Mouse (Mus musculus) forebrain, postnatal 0 days (tissue): ENCODE data around the gene Igf2. TPM values are rescaled to one million over a fixed set of nuclear protein-coding genes. Genes with fewer than 3 reads are reported as not detected.

Experiments used
- ATAC-seq: fragments of 200-750 bp; cut with Nextera tagmentation; 2 replicates; pipeline ENCODE4 v1.8.0; 2017; ENCODE audit warnings: mild to moderate bottlenecking, moderate library complexity
- DNase-seq: peaks from one replicate; pipeline ENCODE4 v3.0.0-alpha.2; 2015
- H3K27ac ChIP-seq: fragments of 300-500 bp; sonication (generic); 2 replicates; pipeline ENCODE4 v1.5.1; 2014; ENCODE audit warnings: low read depth, mild to moderate bottlenecking, antibody characterized with exemption, low read length, moderate library complexity, mixed read lengths
- H3K27me3 ChIP-seq: fragments of 300-500 bp; sonication (generic); 2 replicates; pipeline ENCODE4 v1.6.1; 2014; ENCODE audit warnings: mild to moderate bottlenecking, low read length, mixed read lengths; ENCODE audit not compliant: insufficient read depth
- H3K36me3 ChIP-seq: fragments of 300-500 bp; sonication (generic); 2 replicates; pipeline ENCODE4 v1.6.1; 2014; ENCODE audit warnings: mild to moderate bottlenecking, moderate library complexity; ENCODE audit not compliant: insufficient read depth
- H3K4me1 ChIP-seq: fragments of 300-500 bp; sonication (generic); 2 replicates; pipeline ENCODE4 v1.6.1; 2014; ENCODE audit warnings: antibody characterized with exemption; ENCODE audit not compliant: insufficient read depth
- H3K4me2 ChIP-seq: fragments of 300-500 bp; sonication (generic); 2 replicates; pipeline ENCODE4 v1.6.1; 2014; ENCODE audit warnings: low read depth, mild to moderate bottlenecking, moderate library complexity
- H3K4me3 ChIP-seq: fragments of 300-500 bp; sonication (generic); 2 replicates; pipeline ENCODE4 v1.5.1; 2014; ENCODE audit warnings: low read depth, low read length, mixed read lengths
- H3K9ac ChIP-seq: fragments of 300-500 bp; sonication (generic); 2 replicates; pipeline ENCODE4 v1.6.1; 2014; ENCODE audit warnings: mild to moderate bottlenecking
- H3K9me3 ChIP-seq: fragments of 300-500 bp; sonication (generic); 2 replicates; pipeline ENCODE4 v1.6.1; 2016; ENCODE audit warnings: low read length
- CTCF ChIP-seq: sonication (generic); IDR thresholded peaks from 2 replicates; pipeline ENCODE4 v1.5.1; 2016; ENCODE audit warnings: antibody characterized with exemption, control low read depth, low read depth
- WGBS: fragments of 180-500 bp; shearing (Covaris S2); extraction: QIAGEN DNeasy Blood & Tissue Kit; methylation state at CpG from one replicate; pipeline ENCODE4 v1.1.7; 2014; 5-methylcytosine and 5-hydroxymethylcytosine counted together
- polyA plus RNA-seq: library from polyadenylated mRNA; unstranded; fragments of >200 nt; fragmentation: Nextera tagmentation; extraction: Ambion mirVana; gene quantifications from 2 replicates; pipeline ENCODE4 v1.2.1, GENCODE M21; 2015
- total RNA-seq: library from RNA; depleted of rRNA; stranded (reverse); fragments of >200 nt; gene quantifications from 2 replicates; pipeline ENCODE4 v1.2.3, GENCODE M21; 2014

Igf2 gene
- total and polyA plus RNA-seq, 2 experiments from 2014 or later = 152 to 288 TPM

DNA sequence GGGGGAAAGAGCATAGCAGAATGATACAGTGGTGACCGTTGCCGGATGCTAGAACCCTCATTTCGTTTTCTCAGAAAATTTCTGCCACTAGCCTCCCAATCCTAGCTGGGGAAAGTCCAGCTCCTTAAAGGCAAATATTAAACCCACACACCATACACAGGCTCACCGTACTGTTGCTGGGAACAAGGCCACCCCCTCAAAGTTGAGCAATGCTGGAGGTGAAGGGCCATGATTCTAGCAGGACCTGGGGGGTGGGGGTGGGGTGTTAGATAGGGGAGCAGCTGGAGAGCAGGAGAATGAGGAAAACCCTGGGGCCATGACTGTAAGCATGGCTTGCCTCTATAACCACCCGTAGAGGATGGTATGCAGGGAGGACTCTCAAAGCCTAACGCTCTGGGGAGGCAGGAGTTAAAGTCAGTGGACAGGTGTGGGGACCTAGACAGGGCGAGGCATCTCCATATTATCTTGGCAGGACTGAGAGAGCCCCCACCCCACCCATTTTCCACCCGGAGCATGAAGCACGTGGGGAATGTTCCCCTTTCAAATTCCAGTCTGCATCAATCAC is 2.1 kb downstream of the Igf2 start:
- no peaks in the 10 kb centered on the region for H3K4me1 ChIP-seq
- H3K36me3 ChIP-seq = no peaks in the 10 kb centered on the region
- ATAC-seq (no peak), DNase-seq (no peak)
- H3K9me3 ChIP-seq = no peaks in the 10 kb centered on the region
- H3K9ac ChIP-seq = no peak overlapping the region
- WGBS = 6% methylated on average over 9 of the region's 9 CpGs
- TF ChIP-seq CTCF = no peak
- H3K27me3 ChIP-seq = peaks cover 55% of the 10 kb centered on the region
- H3K4me2 ChIP-seq = no peak overlapping the region
- no peak overlapping the region for H3K27ac ChIP-seq
- no peak overlapping the region for H3K4me3 ChIP-seq

DNA sequence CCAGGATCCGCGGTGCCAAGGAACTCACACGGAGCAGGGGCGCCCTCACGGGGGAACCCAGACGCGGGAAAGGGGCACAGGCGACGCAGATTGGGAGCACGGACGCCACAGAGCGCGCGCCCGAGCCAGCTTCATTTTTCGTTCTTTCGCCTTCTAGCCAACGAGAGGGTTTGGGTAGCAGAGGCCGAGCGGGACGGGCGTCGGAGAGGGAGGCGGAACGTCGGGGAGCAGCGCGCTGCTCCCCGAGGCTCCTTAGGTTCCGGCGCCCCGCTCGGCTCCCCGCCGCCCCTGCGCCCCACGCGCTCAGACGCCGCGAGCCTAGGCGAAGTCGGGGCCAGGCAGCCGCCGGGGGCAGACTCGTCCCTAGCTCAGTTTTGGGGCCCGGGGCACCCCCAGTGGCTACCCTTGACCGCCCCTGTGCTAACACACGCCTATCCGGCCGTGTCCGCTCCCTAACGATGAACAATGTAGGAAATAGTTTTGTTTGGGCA is 2.6 kb downstream of the Igf2 start:
- Histone ChIP-seq H3K27ac (no peak overlapping the region), H3K4me3 (peak overlapping the region; percentile 1; the same call in 1 of the 2 replicates), H3K9me3 (no peaks in the 10 kb centered on the region), H3K9ac (no peak overlapping the region), H3K4me2 (peak overlapping the region; percentile 27; the same call in 1 of the 2 replicates), H3K36me3 (no peaks in the 10 kb centered on the region), H3K4me1 (no peaks in the 10 kb centered on the region), H3K27me3 (peaks cover 61% of the 10 kb centered on the region)
- peak; percentile 55 for DNase-seq
- no peak for TF ChIP-seq CTCF
- 1% methylated on average over 52 of the region's 53 CpGs for WGBS
- ATAC-seq = peak; percentile 27; the same call in 1 of the 2 replicates

DNA sequence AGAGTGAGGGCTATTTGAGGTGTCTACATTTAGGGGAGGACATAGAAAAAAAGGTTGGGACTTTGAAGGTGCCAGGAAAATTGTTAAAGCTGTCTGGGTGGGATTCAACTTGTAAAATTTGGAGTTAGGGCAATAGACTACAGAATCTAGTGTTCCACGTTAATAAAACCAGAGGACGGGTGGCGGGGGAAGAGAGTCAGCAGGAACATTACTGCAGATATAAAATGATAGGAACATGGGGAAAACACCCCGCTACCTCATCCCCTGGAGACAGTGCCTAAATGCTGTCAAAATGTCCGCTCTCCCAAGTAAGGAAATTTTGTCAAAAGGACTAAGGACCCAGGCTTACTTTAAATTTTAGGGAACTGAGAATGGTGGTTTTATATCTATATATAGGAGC is 3.5 kb downstream of the Igf2 start:
- DNase-seq = peak; percentile 40
- ATAC-seq = no peak
- no peak for TF ChIP-seq CTCF
- H3K9me3 ChIP-seq = no peaks in the 10 kb centered on the region
- no peaks in the 10 kb centered on the region for H3K36me3 ChIP-seq
- H3K27me3 ChIP-seq = peaks cover 68% of the 10 kb centered on the region
- WGBS = 12% methylated on average over 5 of the region's 5 CpGs
- no peak overlapping the region for H3K9ac ChIP-seq
- no peak overlapping the region for H3K27ac ChIP-seq
- no peaks in the 10 kb centered on the region for H3K4me1 ChIP-seq
- H3K4me2 ChIP-seq = no peak overlapping the region
- H3K4me3 ChIP-seq = no peak overlapping the region

DNA sequence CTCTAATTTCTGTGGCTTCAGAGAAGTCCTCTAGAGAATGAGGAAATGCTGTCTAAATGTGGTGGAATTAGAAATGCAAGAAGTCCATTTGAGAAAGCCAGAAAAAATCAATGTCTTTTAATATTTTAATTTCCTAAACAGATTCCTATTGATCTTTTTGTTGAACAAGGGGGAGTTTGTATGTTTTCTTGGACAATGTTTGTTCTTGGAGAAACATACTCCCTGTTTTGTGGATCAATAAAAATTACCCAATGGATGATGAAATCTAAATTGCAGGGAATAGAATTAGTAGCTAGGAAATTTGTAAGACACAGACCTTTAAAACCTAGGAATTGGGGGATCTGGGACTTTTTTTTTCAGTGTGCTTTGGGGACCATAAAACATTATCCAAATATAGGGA is 4.8 kb downstream of the Igf2 start:
- H3K9me3 ChIP-seq = no peaks in the 10 kb centered on the region
- TF ChIP-seq CTCF = no peak
- no peaks in the 10 kb centered on the region for H3K4me1 ChIP-seq
- no peak overlapping the region for H3K27ac ChIP-seq
- no peak overlapping the region for H3K4me3 ChIP-seq
- peaks cover 82% of the 10 kb centered on the region for H3K27me3 ChIP-seq
- no peaks in the 10 kb centered on the region for H3K36me3 ChIP-seq
- H3K9ac ChIP-seq = no peak overlapping the region
- no peak overlapping the region for H3K4me2 ChIP-seq
- ATAC-seq = no peak
- no peak for DNase-seq

DNA sequence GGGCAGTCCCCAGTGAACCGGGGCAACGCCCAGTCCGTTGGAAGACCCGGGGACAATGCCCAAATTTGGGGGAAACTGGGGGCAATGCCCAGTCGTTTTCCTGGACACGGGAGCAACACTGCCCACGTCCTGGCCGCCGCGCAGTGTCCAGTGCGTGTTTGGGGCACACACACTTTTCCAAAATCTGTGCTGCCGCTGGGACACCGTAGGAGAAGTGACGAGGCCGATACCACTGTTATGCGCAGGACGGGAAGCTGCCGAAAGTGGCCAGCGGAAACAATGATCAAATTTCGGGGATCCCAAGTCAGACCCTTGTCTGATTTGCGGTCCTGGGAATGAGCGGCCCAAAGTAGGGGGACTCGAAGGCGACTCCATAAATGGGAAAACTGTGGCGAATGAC is 5.6 kb downstream of the Igf2 start:
- Histone ChIP-seq H3K27me3 (peaks cover 89% of the 10 kb centered on the region), H3K9ac (no peak overlapping the region), H3K27ac (no peak overlapping the region), H3K9me3 (no peaks in the 10 kb centered on the region), H3K4me2 (peak overlapping the region; percentile 21; the same call in 1 of the 2 replicates), H3K36me3 (no peaks in the 10 kb centered on the region), H3K4me1 (no peaks in the 10 kb centered on the region), H3K4me3 (no peak overlapping the region; the same call in 1 of the 2 replicates)
- ATAC-seq = no peak
- TF ChIP-seq CTCF = no peak
- WGBS = 1% methylated on average over 25 of the region's 25 CpGs
- DNase-seq = no peak

DNA sequence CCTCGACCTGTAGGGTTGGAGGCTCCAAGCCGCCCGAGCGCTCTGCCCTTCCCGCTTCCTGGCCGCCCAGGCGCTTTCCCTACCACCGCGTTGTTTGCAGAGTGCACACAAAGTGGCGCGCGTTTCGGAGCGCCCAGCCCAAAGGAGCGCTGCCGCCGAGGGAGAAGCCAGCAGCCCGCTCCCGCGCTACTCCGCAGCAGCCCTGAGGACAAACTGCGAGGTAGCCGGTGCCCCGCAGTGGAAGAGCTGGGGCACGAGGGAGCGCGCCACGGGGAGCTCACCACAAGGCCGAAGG is 6.0 kb downstream of the Igf2 start:
- no peak overlapping the region for H3K27ac ChIP-seq
- 0% methylated on average over 29 of the region's 29 CpGs for WGBS
- DNase-seq (no peak), ATAC-seq (no peak)
- H3K9me3 ChIP-seq = no peaks in the 10 kb centered on the region
- peak overlapping the region; percentile 21; the same call in 1 of the 2 replicates for H3K4me2 ChIP-seq
- H3K4me1 ChIP-seq = no peaks in the 10 kb centered on the region
- no peaks in the 10 kb centered on the region for H3K36me3 ChIP-seq
- H3K27me3 ChIP-seq = peaks cover 92% of the 10 kb centered on the region
- no peak overlapping the region for H3K9ac ChIP-seq
- H3K4me3 ChIP-seq = peak overlapping the region; percentile 2; the same call in 1 of the 2 replicates
- no peak for TF ChIP-seq CTCF

DNA sequence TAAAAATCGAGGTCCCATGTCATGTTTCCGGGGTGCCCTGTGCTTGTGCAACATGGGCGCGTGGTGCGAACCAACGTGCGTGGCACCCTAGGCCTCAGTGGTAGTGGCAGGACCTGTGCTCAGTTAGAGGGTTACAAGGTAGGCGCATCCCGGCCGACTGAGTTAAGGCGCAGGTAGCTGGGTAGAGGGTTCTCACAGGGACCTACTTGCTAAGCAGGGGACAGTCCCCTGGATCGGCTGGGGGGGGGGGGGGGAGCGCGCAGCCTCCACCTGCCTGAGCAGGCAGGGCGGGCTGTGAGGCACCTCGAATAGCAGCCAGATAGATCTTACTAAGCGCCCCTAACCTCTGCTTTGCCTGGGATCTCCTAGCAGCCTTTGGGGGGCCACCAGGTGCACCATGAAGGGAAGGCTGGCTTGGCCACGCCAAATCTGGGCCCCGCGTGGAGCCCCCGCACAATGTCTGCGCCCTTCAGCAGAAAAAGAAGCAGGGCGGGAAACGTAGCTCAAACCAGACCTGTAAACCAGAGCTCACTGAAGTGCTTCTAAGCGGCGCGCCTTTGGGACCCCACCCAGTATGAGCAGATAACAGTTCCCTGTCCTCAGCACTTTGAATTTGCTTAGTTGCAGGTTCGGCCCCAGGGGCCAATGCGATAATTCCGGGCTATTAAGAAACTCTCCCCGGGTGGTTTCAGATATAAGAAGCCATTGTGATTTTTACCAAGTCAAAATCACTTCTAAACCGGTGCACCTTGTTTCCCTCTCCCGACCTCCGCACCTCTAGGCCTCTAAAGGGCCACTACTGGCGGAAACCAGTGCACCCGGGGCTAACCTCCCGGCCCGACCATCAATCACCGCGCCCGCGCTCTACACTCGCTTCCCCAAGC is 6.6 kb downstream of the Igf2 start:
- Histone ChIP-seq H3K27me3 (peaks cover 92% of the 10 kb centered on the region), H3K4me1 (no peaks in the 10 kb centered on the region), H3K9ac (no peak overlapping the region), H3K27ac (no peak overlapping the region), H3K36me3 (no peaks in the 10 kb centered on the region), H3K4me2 (peak overlapping the region; percentile 40), H3K9me3 (no peaks in the 10 kb centered on the region), H3K4me3 (peak overlapping the region; percentile 33)
- ATAC-seq (no peak), DNase-seq (no peak)
- 1% methylated on average over 43 of the region's 43 CpGs for whole genome bisulfite sequencing
- no peak for TF ChIP-seq CTCF
